Mouse (Mus musculus) testis, adult 2 months (tissue): ENCODE results near the gene Styk1. TPM values are rescaled to one million over a fixed set of nuclear protein-coding genes. Genes with fewer than 3 reads are reported as not detected.

Experiments used
- H3K27ac ChIP-seq: fragments of 200-500 bp; 2 replicates; pipeline ENCODE4 v1.5.1; 2012; ENCODE audit warnings: low read depth, low read length; ENCODE audit not compliant: control insufficient read depth, insufficient read depth
- H3K27me3 ChIP-seq: fragments of 200-500 bp; 2 replicates; pipeline ENCODE4 v1.6.1; 2012; ENCODE audit warnings: mild to moderate bottlenecking, low read length, moderate library complexity; ENCODE audit not compliant: control insufficient read depth, insufficient read depth
- H3K36me3 ChIP-seq: fragments of 200-500 bp; 2 replicates; pipeline ENCODE4 v1.6.1; 2012; ENCODE audit warnings: mild to moderate bottlenecking, low read length; ENCODE audit not compliant: control insufficient read depth, insufficient read depth
- H3K4me1 ChIP-seq: fragments of 200-500 bp; 2 replicates; pipeline ENCODE4 v1.6.1; 2012; ENCODE audit warnings: low read length; ENCODE audit not compliant: control insufficient read depth, insufficient read depth
- H3K4me3 ChIP-seq: fragments of 200-500 bp; 2 replicates; pipeline ENCODE4 v1.5.1; 2012; ENCODE audit warnings: low read depth, mild to moderate bottlenecking, low read length, moderate library complexity, mixed read lengths; ENCODE audit not compliant: control insufficient read depth
- CTCF ChIP-seq: fragments of 200-500 bp; IDR thresholded peaks from 2 replicates; pipeline ENCODE4 v1.5.1; 2012; ENCODE audit warnings: low read depth, mild to moderate bottlenecking, inconsistent platforms, low read length, moderate library complexity; ENCODE audit not compliant: control insufficient read depth, insufficient read depth, insufficient replicate concordance
- POLR2A ChIP-seq: fragments of 200-500 bp; IDR thresholded peaks from 2 replicates; pipeline ENCODE4 v1.6.1; 2012; ENCODE audit warnings: low read depth, mild to moderate bottlenecking, inconsistent platforms, low read length, moderate library complexity; ENCODE audit not compliant: control insufficient read depth
- polyA plus RNA-seq: library from polyadenylated mRNA; depleted of rRNA; stranded (reverse); fragments of >200 nt; gene quantifications from 2 replicates; pipeline ENCODE4 v1.2.3, GENCODE M21; 2012; rRNA removed

Gene Styk1
- 0.07 and 0.26 TPM in 2 replicates for polyA plus RNA-seq

DNA sequence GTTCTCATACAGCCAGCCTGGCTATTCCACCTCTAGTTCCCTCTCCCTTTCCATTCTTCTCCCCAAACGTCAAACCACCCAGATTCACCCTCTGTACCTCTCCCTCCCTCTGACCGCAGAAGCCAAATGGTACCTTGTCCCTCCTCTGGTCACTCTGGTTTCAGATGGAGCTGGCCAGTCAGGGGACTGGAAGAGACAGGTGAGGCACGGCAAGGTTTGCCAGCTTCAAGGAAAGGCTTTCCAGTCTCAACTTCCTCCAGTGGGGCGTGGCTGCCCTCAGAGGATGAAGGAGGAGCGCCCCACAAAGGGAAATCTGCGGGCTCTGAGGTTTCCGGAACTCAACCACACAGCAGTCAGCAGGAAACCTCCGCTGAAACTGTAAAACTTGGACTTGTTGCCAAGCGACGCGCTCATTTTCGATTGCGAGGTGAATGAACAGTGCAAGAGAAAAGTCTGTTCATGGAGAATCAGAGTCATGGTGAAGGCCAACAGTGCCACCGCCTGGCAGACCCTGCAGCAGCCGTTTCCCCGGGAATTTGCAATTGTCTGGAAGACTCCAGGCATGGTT lies at the start of gene Styk1:
Gene Styk1, minus strand, starts transcription at position 246 of the 568 bp plus-strand sequence.
- H3K4me1 ChIP-seq: peaks cover 5% of the 10 kb centered on the region; the same call in 1 of the 2 replicates
- no peak within 1 kb of the TSS for H3K27ac ChIP-seq
- no peaks in the 10 kb centered on the region for H3K27me3 ChIP-seq
- no peak for TF ChIP-seq POLR2A
- peak; percentile 56; the same call in 1 of the 2 replicates for TF ChIP-seq CTCF
- no peak within 1 kb of the TSS; the same call in 1 of the 2 replicates for H3K4me3 ChIP-seq
- H3K36me3 ChIP-seq: no peaks in the 10 kb centered on the region

DNA sequence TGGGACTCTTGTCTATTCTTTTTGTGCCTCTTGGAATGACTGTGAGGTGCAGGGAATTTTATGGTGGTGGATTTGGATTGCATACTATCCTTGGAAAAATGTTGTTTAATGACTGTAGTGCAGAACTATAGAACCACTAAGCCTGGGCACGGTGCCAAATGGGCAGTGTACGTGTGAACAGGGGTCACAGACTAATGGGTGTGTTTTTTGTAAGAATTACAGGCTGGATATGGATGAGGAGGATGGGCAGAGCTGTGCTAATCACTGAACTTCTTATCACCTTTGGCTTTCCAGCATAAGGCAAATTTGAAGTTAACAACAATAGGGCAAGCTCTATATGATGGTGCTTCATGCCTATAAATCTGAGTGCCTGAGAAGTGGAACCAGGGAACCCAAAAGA lies 49.6 kb upstream of the Styk1 start:
- Histone ChIP-seq H3K4me1 (no peaks in the 10 kb centered on the region), H3K27ac (no peak overlapping the region), H3K36me3 (no peaks in the 10 kb centered on the region), H3K4me3 (no peak overlapping the region), H3K27me3 (no peaks in the 10 kb centered on the region)
- TF ChIP-seq CTCF (no peak), POLR2A (no peak)

DNA sequence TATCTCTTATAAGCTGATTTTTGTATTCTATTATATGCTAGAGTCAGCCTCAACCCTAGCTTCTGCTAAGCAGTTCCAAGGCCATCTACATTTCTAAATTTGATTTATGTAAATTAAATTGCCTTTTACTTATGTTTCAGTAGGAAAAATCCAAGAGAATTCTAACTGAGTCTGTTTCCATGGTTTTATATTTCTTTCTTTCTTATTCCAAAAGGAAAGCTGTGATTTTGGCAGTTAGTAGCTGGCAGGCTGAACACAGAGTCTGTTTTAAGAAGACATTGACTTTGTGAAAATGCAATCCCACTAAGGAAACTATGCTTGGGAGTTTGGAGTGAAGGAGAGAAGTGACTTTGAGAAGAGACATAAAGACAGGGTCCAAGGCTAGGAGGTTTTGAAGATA lies 49.2 kb upstream of the Styk1 start:
- Histone ChIP-seq H3K27me3 (no peaks in the 10 kb centered on the region), H3K4me1 (no peaks in the 10 kb centered on the region), H3K36me3 (no peaks in the 10 kb centered on the region), H3K4me3 (no peak overlapping the region), H3K27ac (no peak overlapping the region)
- TF ChIP-seq CTCF: no peak
- TF ChIP-seq POLR2A: no peak

DNA sequence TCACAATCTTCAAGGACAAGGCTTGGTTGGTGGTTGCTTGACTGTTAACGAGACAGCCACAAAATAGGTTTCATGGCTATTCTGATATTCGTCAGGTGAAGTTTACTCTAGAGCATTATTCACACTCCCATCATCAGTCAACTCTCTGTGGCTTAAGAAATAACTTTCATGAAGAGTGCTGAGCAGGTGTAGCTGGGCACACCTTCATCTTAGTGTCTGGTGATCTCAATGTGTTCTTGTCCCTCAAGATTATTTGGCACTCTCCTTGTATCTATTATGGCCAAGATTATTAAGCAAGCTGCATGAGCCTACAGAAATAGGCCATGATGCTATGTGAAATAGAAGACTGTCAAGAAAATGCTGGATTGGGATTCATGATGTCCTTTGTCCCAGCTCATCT lies 47.9 kb upstream of the Styk1 start:
- Histone ChIP-seq H3K27ac (no peak overlapping the region), H3K4me1 (no peaks in the 10 kb centered on the region), H3K4me3 (no peak overlapping the region), H3K27me3 (no peaks in the 10 kb centered on the region), H3K36me3 (no peaks in the 10 kb centered on the region)
- TF ChIP-seq POLR2A (no peak), CTCF (no peak)

DNA sequence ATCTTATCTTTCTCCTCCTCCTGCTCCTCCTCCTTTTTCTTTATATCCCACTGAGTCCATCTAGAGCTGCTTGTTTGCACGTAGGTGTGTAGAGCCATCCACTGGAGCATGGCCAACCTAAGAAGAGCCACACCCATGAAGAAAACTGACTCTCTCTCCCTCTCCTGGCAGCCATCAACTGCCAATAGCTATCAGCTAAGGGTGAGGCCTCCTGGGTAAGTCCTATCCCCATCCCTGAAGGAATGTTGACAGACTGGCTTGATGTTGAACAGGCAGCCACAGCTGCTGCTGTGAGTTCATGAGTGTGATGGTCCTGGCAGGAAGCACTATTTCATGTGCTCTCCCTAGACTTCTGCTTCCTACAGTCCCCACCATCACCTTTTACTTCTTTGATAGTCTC lies 43.3 kb upstream of the Styk1 start:
- no peaks in the 10 kb centered on the region for H3K4me1 ChIP-seq
- TF ChIP-seq POLR2A (no peak), CTCF (no peak)
- no peak overlapping the region for H3K27ac ChIP-seq
- H3K36me3 ChIP-seq: no peaks in the 10 kb centered on the region
- H3K4me3 ChIP-seq: no peak overlapping the region
- H3K27me3 ChIP-seq: no peaks in the 10 kb centered on the region

DNA sequence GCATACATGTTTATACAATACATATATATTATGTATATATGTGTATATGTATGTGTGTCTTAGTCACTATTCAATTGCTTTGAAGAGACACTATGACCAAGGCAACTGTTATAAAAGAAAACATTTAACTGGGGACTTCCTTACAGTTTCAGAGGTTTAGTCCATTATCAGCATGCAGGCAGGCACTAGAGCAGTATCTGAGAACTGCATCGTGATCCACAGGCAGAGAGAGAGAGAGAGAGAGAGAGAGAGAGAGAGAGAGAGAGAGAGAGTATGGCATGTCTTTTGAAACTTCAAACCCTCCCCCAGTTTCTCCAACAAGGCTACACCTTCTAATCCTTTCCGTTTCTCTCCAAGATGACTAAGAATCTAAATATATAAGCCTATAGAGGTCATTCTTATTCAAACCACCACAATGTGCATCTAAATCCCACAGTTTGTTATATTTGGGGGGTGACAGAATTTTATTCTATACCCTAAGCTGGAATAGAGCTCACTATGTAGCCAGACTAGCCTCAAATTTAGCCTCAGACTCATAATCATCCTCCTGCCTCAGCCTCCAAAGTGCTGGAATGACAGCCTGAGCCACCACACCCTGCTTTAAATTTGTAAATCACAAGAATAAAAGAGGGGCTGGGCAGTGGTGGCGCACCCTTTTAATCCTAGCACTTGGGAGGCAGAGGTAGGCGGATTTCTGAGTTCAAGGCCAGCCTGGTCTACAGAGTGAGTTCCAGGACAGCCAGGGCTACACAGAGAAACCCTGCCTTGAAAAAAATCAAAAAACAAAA lies 40.7 kb upstream of the Styk1 start:
- H3K36me3 ChIP-seq: no peaks in the 10 kb centered on the region
- peaks cover 3% of the 10 kb centered on the region; the same call in 1 of the 2 replicates for H3K4me1 ChIP-seq
- H3K4me3 ChIP-seq: no peak overlapping the region
- TF ChIP-seq POLR2A (no peak), CTCF (no peak)
- no peak overlapping the region for H3K27ac ChIP-seq
- no peaks in the 10 kb centered on the region for H3K27me3 ChIP-seq
